Mouse (Mus musculus): Measurements from ENCODE around the gene Serpina1a. TPM values are rescaled to one million over a fixed set of nuclear protein-coding genes. Genes with fewer than 3 reads are reported as not detected.
"Not testable (repeated sequence)": the region's sequence is repeated elsewhere in the genome, so short reads cannot be mapped to it uniquely, and the experiment has no call there.

The Serpina1a gene
- 1 to 10 TPM in 1 of 4 experiments, under 1 TPM in 2, not detected in 1; 0.56 to 1.4 (median 0.70) TPM for total RNA-seq (2022)

- not testable (repeated sequence) for DNase-seq
These were observed at the start of gene Serpina1a for GRCm38 (mm10) chr12:103863101-103863974. Gene Serpina1a, minus strand, starts transcription at chr12:103863562.

DNA sequence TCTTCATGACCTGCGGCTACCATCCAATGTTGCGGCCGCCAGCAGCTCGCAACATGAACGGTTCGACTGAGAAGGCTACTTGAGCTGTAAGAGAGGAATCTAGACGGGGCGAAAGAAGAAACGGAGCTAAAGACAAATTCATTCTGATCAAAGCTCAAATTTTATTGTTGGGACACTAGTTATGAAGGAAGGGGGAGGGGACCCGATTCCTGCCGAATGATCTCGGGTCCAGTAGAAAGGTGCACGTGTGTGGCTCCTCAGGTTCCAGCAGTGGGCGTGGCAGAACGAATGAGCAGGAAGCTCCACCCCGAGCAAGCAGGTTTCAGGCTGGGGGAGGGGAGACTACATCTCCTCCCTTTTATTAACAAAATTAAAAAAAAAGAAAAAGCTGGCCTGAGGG lies 45.8 kb upstream of the Serpina1a start:
- not testable (repeated sequence) for DNase-seq

DNA sequence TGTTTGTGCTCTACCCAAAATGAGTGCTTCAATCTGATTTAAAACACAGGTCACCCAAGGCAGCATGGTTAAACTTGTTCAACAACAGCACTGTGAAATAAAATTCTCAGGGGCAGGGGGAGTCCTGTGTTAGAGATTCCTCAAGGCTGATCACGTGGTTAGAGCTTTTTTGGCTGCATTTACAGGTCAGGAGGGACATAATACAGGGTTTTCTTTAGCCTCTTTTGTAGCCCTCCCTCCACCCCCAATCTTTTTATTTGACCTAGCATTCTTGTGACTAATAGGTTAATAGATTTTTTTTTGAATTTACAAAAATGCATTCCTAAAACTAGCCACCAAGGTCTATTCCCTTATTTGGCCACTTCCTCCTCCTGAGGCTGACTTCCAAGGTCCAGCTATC lies 44.4 kb upstream of the Serpina1a start:
- DNase-seq, result peak; percentile 30

DNA sequence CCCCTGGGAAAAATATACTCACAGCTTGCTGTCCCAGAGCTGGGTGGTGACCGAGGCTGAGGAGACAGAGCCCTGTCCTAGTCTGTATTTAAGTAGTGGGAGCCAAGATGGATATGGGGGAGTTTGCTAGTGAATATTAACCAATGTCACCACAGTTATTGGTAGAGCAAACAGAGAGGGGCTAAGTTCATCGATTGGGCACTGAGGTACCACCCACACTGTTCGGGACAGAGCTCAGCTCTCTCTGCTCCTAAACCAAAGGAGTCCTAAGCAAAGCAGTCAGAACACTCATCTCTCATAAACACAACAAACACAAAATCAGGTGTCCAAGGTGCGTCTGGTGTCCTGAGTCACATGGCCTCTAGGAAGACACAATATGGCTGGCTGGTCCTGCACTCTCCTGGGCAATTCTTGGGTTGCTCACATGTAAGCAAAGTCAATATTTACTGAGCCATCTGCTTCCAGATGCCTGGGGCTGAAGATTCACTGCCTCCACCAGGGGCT lies 41.5 kb upstream of the Serpina1a start, which contains the start of gene Serpina1c:
Gene Serpina1c, minus strand, starts transcription at position 51 of the 504 bp plus-strand sequence.
- not testable (repeated sequence) for DNase-seq

DNA sequence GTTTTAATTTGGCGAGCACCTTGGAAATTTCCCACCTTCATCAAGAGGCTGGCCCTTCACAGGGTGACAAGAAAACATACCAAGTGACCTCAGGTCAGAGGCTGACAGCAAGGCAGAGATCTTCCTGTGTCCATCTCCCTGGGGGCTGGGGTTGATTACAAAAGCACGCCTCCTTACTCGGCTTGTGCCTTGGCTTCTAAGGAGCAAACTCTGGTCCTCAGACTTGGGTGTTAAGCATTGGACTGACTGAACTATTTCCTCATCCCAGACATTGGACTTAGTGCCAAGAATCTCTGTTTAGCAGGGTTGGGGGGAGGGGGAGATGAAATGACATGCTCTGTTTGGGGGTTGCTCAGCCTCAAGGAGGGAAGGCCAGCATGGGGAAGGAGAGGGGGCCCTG lies 38.6 kb upstream of the Serpina1a start:
- not testable (repeated sequence) for DNase-seq

DNA sequence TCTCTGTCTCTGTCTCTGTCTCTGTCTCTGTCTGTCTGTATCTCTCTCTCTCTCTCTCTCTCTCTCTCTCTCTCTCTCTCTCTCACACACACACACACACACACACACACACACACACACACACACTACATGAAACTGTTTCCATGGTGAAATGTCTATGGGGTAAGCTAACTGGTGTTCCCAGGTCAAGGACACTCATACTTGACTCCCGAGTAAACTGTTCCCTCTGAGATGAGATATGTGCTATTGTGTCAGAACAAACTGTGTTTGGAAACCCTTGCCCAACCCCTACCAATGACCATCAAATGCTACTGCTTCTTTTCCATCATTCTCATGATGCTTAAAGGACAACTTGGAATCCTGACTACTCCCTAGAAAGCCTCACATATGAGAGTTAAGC lies 3.5 kb upstream of the Serpina1a start:
- peak; percentile 13 for DNase-seq

DNA sequence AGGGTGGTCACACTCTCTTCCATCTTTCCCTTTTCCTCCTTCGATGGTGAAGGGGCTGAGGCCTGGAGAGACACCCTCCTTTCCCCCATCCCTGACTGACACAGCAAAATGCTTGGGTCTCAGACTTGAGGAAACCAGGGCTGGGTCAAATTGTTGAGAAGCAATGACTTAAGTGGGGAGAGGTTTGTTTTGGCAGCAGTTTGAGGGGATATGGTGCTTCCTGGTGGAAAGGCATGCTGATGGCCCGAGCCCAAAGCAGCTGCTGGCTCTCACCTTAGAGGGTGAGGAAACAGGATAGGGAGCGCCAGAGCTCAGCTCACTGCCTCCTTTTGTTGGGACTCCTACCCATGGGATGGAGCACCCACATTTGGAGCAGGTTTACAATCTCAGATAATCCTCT lies 2.4 kb downstream of the Serpina1a start:
- no peak for DNase-seq

GRCm38 (mm10) chr12:103860571-103860970 lies 2.8 kb downstream of the Serpina1a start:
- DNase-seq, result not testable (repeated sequence)

- DNase-seq, result not testable (repeated sequence)
These were observed 3.8 kb downstream of the Serpina1a start for GRCm38 (mm10) chr12:103859584-103859983.

- DNase-seq, result not testable (repeated sequence)
These were observed 10.3 kb downstream of the Serpina1a start for GRCm38 (mm10) chr12:103853032-103853431.

GRCm38 (mm10) chr12:103830273-103830672 lies 33.1 kb downstream of the Serpina1a start, which contains the start of gene Serpina1b:
Gene Serpina1b, minus strand, starts transcription at chr12:103830373.
- not testable (repeated sequence) for DNase-seq

DNA sequence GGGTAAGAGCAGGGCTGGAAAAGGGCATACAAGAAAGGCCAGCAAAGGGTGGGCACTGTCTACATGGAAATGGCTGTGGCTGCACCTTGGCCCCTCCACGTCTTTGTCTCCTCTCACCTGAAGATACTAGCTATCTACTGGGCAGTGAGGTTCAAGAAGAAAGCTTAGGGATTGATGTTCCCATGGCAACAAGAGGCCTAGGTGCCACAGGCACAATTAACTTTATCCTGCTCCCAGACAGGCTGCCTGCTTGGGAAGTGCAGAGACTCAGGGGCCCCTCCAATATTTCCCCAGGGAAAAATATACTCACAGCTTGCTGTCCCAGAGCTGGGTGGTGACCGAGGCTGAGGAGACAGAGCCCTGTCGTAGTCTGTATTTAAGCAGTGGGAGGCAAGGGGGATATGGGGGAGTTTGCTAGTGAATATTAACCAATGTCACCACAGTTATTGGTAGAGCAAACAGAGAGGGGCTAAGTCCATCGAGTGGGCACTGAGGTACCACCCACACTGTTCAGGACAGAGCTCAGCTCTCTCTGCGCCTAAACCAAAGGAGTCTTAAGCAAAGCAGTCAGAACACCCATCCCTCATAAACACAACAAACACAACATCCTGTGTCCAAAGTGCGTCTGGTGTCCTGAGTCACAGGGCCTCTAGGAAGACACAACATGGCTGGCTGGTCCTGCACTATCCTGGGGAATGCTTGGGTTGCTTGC lies 35.5 kb downstream of the Serpina1a start:
- DNase-seq, result not testable (repeated sequence)

DNA sequence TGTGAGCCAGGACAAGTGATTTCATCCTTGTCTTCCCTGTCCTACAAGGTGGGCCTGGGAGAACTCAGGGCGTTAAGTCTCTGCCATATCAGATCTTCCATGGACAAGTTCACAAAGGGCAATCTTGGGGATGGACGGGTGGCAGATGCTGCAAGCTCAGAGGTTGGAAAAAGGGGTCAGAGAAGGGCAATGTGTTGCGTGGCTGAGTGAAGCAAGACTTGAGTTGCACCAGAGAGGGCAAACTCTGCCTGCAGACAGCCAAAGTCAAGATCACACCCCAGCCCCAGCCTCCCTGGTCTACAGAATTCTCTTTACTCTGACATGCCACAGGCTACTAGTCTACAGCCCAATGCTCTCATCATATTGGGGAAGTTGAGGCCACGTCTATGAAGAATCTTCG lies 39.5 kb downstream of the Serpina1a start:
- DNase-seq, result peak; percentile 43

Other genes with a start within 250 kb of the Serpina1a start
- gene Serpina10, start 232.1 kb downstream of the Serpina1a start, total RNA-seq (2022), result under 1 TPM in 3 of 4 experiments, not detected in 1; 0.25 to 0.61 (median 0.27) TPM
- 10 to 100 TPM in 1 of 4 experiments, 1 to 10 TPM in 1, under 1 TPM in 2; 0.56 to 12.4 (median 4.6) TPM for gene Serpina6, start 206.3 kb downstream of the Serpina1a start, total RNA-seq (2022)
- under 1 TPM in 1 of 4 experiments, not detected in 3; 0.30 TPM for gene Serpina16, start 187.4 kb downstream of the Serpina1a start, total RNA-seq (2022)
- not detected for gene Serpina1f, start 168.0 kb downstream of the Serpina1a start, total RNA-seq (2022)
- gene Serpina1d, start 90.0 kb downstream of the Serpina1a start, total RNA-seq (2022), result 1 to 10 TPM in 2 of 4 experiments, under 1 TPM in 2; 0.25 to 2.4 (median 0.72) TPM
- gene Serpina1b, start 33.2 kb downstream of the Serpina1a start, total RNA-seq (2022), result 1 to 10 TPM in 3 of 4 experiments, under 1 TPM in 1; 0.86 to 4.1 (median 1.9) TPM
- gene Serpina1c, start 41.3 kb upstream of the Serpina1a start, total RNA-seq (2022), result 1 to 10 TPM in 1 of 4 experiments, under 1 TPM in 1, not detected in 2; 0.93 to 4.6 TPM
- gene Serpina1e, start 95.4 kb upstream of the Serpina1a start, total RNA-seq (2022), result 1 to 10 TPM in 1 of 4 experiments, under 1 TPM in 1, not detected in 2; 0.20 to 1.4 TPM
- not detected for gene Serpina11, start 126.4 kb upstream of the Serpina1a start, total RNA-seq (2022)
- not detected for gene Serpina9, start 150.2 kb upstream of the Serpina1a start, total RNA-seq (2022)
- under 1 TPM in 3 of 4 experiments, not detected in 1; 0.08 to 0.38 (median 0.28) TPM for gene Serpina12, start 180.9 kb upstream of the Serpina1a start, total RNA-seq (2022)
- gene Serpina5, start 237.6 kb upstream of the Serpina1a start, total RNA-seq (2022), result 1 to 10 TPM; 1.1 to 3.3 (median 1.9) TPM
- gene Serpina3a, start 249.2 kb upstream of the Serpina1a start, total RNA-seq (2022), result under 1 TPM in 1 of 4 experiments, not detected in 3; 0.20 TPM